Mouse (Mus musculus) midbrain, embryonic 12.5 days (tissue): ENCODE measurements around the gene Kcnh2. TPM values are rescaled to one million over a fixed set of nuclear protein-coding genes. Genes with fewer than 3 reads are reported as not detected.

Experiments used
- ATAC-seq: fragments of 200-750 bp; cut with Nextera tagmentation; 2 replicates; pipeline ENCODE4 v1.8.0; 2017; ENCODE audit warnings: low read depth, moderate TSS enrichment, moderate library complexity; ENCODE audit not compliant: low FRiP score
- H3K27ac ChIP-seq: fragments of 300-500 bp; sonication (generic); replicated peaks from 2 replicates; pipeline ENCODE4 v1.5.1; 2016; ENCODE audit warnings: mild to moderate bottlenecking
- H3K27me3 ChIP-seq: fragments of 300-500 bp; sonication (generic); 2 replicates; pipeline ENCODE4 v1.6.1; 2016; ENCODE audit warnings: mild to moderate bottlenecking
- H3K36me3 ChIP-seq: fragments of 300-500 bp; sonication (generic); 2 replicates; pipeline ENCODE4 v1.6.1; 2016
- H3K4me1 ChIP-seq: fragments of 300-500 bp; sonication (generic); 2 replicates; pipeline ENCODE4 v1.6.1; 2016
- H3K4me2 ChIP-seq: fragments of 300-500 bp; sonication (generic); replicated peaks from 2 replicates; pipeline ENCODE4 v1.6.1; 2016; ENCODE audit warnings: mild to moderate bottlenecking, moderate library complexity
- H3K4me3 ChIP-seq: fragments of 300-500 bp; sonication (generic); 2 replicates; pipeline ENCODE4 v1.5.1; 2016; ENCODE audit warnings: mild to moderate bottlenecking
- H3K9ac ChIP-seq: fragments of 300-500 bp; sonication (generic); replicated peaks from 2 replicates; pipeline ENCODE4 v1.6.1; 2016; ENCODE audit warnings: mild to moderate bottlenecking, moderate library complexity
- H3K9me3 ChIP-seq: fragments of 300-500 bp; sonication (generic); 2 replicates; pipeline ENCODE4 v1.6.1; 2016; ENCODE audit warnings: mild to moderate bottlenecking
- WGBS: fragments of 180-500 bp; shearing (Covaris S2); methylation state at CpG from one replicate; pipeline ENCODE4 v1.1.7; 2016; 5-methylcytosine and 5-hydroxymethylcytosine counted together
- polyA plus RNA-seq: library from polyadenylated mRNA; unstranded; fragments of >200 nt; fragmentation: Nextera tagmentation; extraction: Ambion mirVana; gene quantifications from 2 replicates; pipeline ENCODE4 v1.2.1, GENCODE M21; 2016

Gene Kcnh2
- polyA plus RNA-seq, 1 experiment from 2014 or later: 18.0 TPM

DNA sequence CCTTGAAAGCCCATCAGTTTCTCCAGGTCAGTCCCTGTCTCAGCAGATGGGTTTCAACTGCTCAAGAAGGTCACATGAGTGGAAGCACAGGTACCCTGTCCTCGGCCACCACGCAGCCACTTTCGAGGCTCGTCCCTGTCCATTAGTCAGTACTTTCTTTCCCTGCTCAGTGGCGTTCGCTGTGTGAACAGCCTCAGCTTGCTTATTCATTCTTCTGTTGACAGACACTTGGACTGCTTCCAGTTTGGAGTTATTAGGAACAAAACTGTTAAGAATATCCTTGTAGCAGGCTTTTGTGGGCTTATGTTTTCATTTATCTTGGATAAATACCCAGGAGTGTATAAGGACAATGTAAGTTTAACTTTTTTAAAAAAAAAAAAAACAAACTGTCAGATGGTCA lies 22.8 kb upstream of the Kcnh2 start:
- ATAC-seq: no peak
- Histone ChIP-seq H3K27me3 (no peaks in the 10 kb centered on the region), H3K4me3 (no peak overlapping the region), H3K4me2 (no peak overlapping the region), H3K9me3 (no peaks in the 10 kb centered on the region), H3K9ac (no peak overlapping the region), H3K27ac (no peak overlapping the region), H3K4me1 (no peaks in the 10 kb centered on the region), H3K36me3 (no peaks in the 10 kb centered on the region)
- WGBS: 77% methylated on average over 6 of the region's 6 CpGs

DNA sequence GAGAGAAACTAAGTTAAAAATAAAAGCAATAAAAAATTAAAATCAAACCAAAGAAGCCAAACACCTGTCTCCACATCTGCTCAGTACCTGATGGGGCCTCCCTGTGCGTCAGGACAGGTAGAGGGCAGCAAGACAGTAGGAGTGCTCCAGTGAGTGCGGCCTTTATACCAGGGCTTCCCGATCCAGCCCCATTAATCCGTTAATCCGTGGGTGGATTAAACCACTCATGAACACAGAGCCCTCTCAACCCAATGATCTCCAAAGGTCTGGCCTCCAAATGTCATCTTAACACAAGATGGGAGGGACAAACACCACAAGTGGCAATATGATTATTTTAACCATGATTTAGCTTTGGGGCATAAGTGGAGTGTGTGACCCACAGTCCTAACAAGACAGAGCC lies 22.4 kb upstream of the Kcnh2 start:
- no peaks in the 10 kb centered on the region for H3K36me3 ChIP-seq
- WGBS: 52% methylated on average over 5 of the region's 5 CpGs
- no peaks in the 10 kb centered on the region for H3K4me1 ChIP-seq

GRCm38 (mm10) chr5:24369767-24370166 lies 18.4 kb upstream of the Kcnh2 start:
- Histone ChIP-seq H3K4me2 (no peak overlapping the region), H3K27ac (no peak overlapping the region), H3K36me3 (no peaks in the 10 kb centered on the region), H3K4me1 (no peaks in the 10 kb centered on the region), H3K9ac (no peak overlapping the region), H3K9me3 (no peaks in the 10 kb centered on the region), H3K4me3 (no peak overlapping the region), H3K27me3 (no peaks in the 10 kb centered on the region)
- WGBS: 85% methylated on average over 9 of the region's 9 CpGs
- no peak for ATAC-seq

More for the DNA sequence above, 22.4 kb upstream of the Kcnh2 start:
- Histone ChIP-seq H3K27me3 (no peaks in the 10 kb centered on the region), H3K4me3 (no peak overlapping the region), H3K9me3 (no peaks in the 10 kb centered on the region), H3K27ac (no peak overlapping the region), H3K4me2 (no peak overlapping the region), H3K9ac (no peak overlapping the region)
- no peak for ATAC-seq

GRCm38 (mm10) chr5:24366426-24366825 lies 15.0 kb upstream of the Kcnh2 start:
- ATAC-seq: no peak
- 84% methylated on average over 9 of the region's 9 CpGs for WGBS
- H3K4me3 ChIP-seq: no peak overlapping the region
- H3K27me3 ChIP-seq: no peaks in the 10 kb centered on the region
- no peak overlapping the region for H3K4me2 ChIP-seq
- no peak overlapping the region for H3K9ac ChIP-seq
- no peaks in the 10 kb centered on the region for H3K4me1 ChIP-seq
- H3K36me3 ChIP-seq: no peaks in the 10 kb centered on the region
- H3K9me3 ChIP-seq: no peaks in the 10 kb centered on the region
- no peak overlapping the region for H3K27ac ChIP-seq

- no peaks in the 10 kb centered on the region for H3K36me3 ChIP-seq
- H3K4me2 ChIP-seq: no peak overlapping the region
- no peaks in the 10 kb centered on the region for H3K27me3 ChIP-seq
- no peaks in the 10 kb centered on the region for H3K9me3 ChIP-seq
- 55% methylated on average over 5 of the region's 5 CpGs for WGBS
- no peak overlapping the region for H3K4me3 ChIP-seq
- no peak overlapping the region for H3K9ac ChIP-seq
- no peaks in the 10 kb centered on the region; the same call in 1 of the 2 replicates for H3K4me1 ChIP-seq
- no peak overlapping the region for H3K27ac ChIP-seq
- no peak for ATAC-seq
These were observed 14.1 kb upstream of the Kcnh2 start for GRCm38 (mm10) chr5:24365528-24365927.

DNA sequence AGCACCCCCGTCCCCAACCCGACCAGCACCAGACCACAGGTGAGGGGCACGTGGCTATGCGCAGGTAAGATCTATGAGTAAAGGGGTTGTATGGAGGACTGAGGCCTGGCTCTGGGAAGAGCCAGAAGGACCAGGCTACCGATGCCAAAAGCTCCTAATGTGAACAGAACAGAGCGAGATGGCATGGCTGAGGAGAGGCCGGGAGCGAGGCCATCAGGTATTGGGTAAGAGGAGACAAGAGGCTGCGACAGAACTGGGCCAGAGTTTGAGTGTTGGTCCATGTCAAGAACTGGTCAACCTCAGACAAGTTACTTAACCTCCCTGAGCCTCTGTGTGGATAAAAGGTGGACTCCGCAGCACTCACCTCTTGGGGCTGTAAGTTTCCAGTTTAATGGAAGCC lies 13.6 kb upstream of the Kcnh2 start:
- Histone ChIP-seq H3K9me3 (no peaks in the 10 kb centered on the region), H3K4me3 (no peak overlapping the region), H3K27ac (no peak overlapping the region), H3K4me2 (no peak overlapping the region), H3K9ac (no peak overlapping the region), H3K36me3 (no peaks in the 10 kb centered on the region), H3K27me3 (no peaks in the 10 kb centered on the region), H3K4me1 (no peaks in the 10 kb centered on the region; the same call in 1 of the 2 replicates)
- no peak for ATAC-seq
- 88% methylated on average over 10 of the region's 10 CpGs for WGBS

DNA sequence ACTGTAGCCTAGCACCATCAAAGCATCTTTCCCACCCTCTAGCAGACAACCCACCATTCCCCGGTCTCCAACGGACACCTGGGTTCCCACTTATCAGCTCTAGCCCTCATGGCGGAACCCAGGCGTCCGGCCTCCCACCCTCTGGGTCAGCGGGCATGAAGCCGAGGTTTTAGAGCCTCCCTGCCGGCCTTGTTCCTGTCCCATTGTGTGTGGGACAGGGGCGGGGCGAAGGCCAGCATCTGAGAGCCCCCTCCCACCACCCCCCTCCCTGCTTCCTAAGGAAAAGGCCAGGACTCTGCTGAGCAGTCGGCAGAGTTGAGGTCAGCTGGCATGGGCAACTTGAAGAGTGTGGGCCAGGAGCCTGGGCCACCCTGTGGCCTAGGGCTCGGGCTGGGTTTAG lies 13.1 kb upstream of the Kcnh2 start, which contains the start of gene Nos3:
Gene Nos3 (plus strand): TSS at position 303 of the 400 bp plus-strand sequence.
- 35% methylated on average over 12 of the region's 12 CpGs for WGBS
- no peaks in the 10 kb centered on the region for H3K36me3 ChIP-seq
- ATAC-seq: no peak
- H3K4me1 ChIP-seq: no peaks in the 10 kb centered on the region; the same call in 1 of the 2 replicates
- no peak within 1 kb of the TSS for H3K9ac ChIP-seq
- H3K27me3 ChIP-seq: no peaks in the 10 kb centered on the region
- no peak within 1 kb of the TSS for H3K4me3 ChIP-seq
- H3K9me3 ChIP-seq: no peaks in the 10 kb centered on the region
- H3K27ac ChIP-seq: no peak within 1 kb of the TSS
- H3K4me2 ChIP-seq: no peak within 1 kb of the TSS

DNA sequence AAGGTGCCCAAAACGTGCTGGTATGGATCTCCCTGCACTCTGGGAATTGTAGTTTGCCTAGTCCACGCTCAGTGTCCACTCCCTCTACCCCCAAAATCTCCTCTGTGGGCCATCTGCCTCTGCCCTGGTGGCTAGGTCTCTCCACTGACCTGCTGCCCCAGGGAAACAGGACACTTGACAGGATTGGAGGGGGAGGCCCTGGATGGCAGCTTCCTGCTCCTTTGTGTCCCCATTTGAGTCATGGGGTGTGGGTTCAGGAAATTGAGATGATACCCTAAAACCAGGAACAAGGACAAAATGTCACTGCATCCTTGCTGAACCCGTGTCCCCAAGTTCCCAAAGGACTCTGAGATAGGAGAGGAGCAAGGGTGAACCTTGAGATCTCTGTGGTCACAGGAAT lies 12.7 kb upstream of the Kcnh2 start:
- Histone ChIP-seq H3K4me2 (no peak overlapping the region), H3K9ac (no peak overlapping the region), H3K4me3 (no peak overlapping the region), H3K4me1 (no peaks in the 10 kb centered on the region; the same call in 1 of the 2 replicates), H3K9me3 (no peaks in the 10 kb centered on the region), H3K36me3 (no peaks in the 10 kb centered on the region), H3K27ac (no peak overlapping the region), H3K27me3 (no peaks in the 10 kb centered on the region)
- no peak for ATAC-seq
- WGBS: 63% methylated on average over 3 of the region's 3 CpGs

DNA sequence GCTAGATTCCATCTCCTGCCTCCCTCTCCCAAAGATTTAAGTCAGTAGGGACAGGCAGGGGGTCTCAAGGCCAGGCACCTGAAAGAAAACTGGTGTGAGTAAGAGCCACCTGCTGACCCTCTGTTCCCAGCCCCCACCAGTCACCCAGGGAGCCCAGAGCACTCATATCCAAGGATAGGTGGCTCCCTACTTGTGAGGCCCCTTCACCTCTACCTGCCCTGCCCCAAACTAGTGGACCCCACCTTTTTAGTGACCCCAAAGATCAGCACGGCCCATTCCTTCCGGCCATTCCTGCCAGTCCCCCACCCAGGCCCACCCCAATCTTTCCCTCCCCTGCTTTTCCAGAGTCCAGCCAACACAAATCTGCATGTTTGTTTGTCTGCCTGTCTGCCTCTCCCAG lies 12.1 kb upstream of the Kcnh2 start:
- H3K9ac ChIP-seq: no peak overlapping the region
- 81% methylated on average over 2 of the region's 2 CpGs for whole genome bisulfite sequencing
- ATAC-seq: no peak

DNA sequence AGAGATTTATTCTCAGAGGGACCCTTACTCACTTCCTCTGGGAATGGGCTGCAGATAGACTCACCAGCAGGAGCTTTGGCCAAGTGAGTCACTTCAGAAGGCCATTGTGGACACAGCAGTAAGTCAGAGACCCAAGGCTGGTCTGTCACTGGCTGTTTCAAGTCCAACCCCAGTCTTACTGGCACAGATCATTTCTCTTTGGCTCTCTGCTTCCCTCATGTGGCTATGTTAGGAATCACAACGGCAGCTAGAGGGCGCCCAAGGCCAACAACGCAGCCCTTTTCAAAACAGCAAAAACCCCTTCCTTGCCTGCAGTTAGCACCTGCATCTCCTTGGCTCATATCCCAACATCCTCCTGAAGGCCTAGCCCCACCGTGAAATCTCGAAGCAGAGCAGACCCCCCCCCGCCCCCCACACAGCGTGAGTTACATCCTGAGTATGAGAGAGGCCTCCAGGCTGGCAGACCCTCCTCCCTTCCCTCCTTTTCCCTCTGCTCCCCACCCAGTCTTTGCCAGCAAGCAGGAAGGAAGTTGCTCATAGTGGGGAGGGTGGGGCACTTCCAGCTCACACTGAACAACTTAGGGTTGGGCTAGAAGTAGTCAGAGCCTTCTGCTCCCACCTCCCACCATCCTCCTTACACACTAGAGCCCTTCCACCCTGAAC lies 9.5 kb upstream of the Kcnh2 start:
- Histone ChIP-seq H3K4me3 (no peak overlapping the region), H3K27me3 (no peaks in the 10 kb centered on the region), H3K36me3 (no peaks in the 10 kb centered on the region), H3K4me2 (no peak overlapping the region), H3K27ac (no peak overlapping the region), H3K9ac (no peak overlapping the region), H3K4me1 (no peaks in the 10 kb centered on the region; the same call in 1 of the 2 replicates), H3K9me3 (no peaks in the 10 kb centered on the region)
- peak; percentile 45; the same call in 1 of the 2 replicates for ATAC-seq
- WGBS: 0% methylated on average over 7 of the region's 7 CpGs

More for the DNA sequence above, 12.1 kb upstream of the Kcnh2 start:
- Histone ChIP-seq H3K4me3 (no peak overlapping the region), H3K9me3 (no peaks in the 10 kb centered on the region), H3K27ac (no peak overlapping the region), H3K4me2 (no peak overlapping the region), H3K27me3 (no peaks in the 10 kb centered on the region), H3K36me3 (no peaks in the 10 kb centered on the region), H3K4me1 (no peaks in the 10 kb centered on the region; the same call in 1 of the 2 replicates)

GRCm38 (mm10) chr5:24357461-24357860 lies 6.1 kb upstream of the Kcnh2 start:
- H3K4me2 ChIP-seq: no peak overlapping the region
- peaks cover 11% of the 10 kb centered on the region for H3K27me3 ChIP-seq
- no peaks in the 10 kb centered on the region for H3K36me3 ChIP-seq
- H3K9ac ChIP-seq: no peak overlapping the region
- WGBS: 12% methylated on average over 7 of the region's 7 CpGs
- no peak for ATAC-seq
- no peak overlapping the region for H3K27ac ChIP-seq
- H3K9me3 ChIP-seq: no peaks in the 10 kb centered on the region
- no peak overlapping the region for H3K4me3 ChIP-seq
- peaks cover 21% of the 10 kb centered on the region for H3K4me1 ChIP-seq

DNA sequence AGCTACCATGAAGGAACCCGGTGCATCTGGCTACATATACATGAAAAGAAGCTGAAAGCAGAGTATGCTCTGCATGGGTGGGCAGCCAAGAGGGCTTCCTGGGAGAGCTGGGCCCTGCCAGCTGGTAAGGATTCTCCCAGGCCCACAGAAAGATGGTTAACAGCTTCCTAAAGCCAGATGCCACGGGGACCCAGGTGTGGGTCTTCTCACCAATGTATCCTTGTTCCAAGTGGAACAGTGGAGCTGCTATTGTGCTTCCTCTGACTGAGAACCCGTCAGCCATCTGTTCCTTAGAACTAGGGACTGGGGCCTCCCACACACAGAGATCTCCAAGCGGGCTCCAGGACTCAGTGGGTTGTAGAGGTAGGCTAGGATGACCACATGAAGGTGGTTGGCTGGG lies 5.4 kb upstream of the Kcnh2 start:
- no peak overlapping the region for H3K4me2 ChIP-seq
- H3K9me3 ChIP-seq: no peaks in the 10 kb centered on the region
- ATAC-seq: no peak
- no peaks in the 10 kb centered on the region for H3K36me3 ChIP-seq
- H3K27me3 ChIP-seq: peaks cover 11% of the 10 kb centered on the region
- H3K4me1 ChIP-seq: peaks cover 28% of the 10 kb centered on the region
- no peak overlapping the region for H3K27ac ChIP-seq
- no peak overlapping the region for H3K4me3 ChIP-seq
- H3K9ac ChIP-seq: no peak overlapping the region
- 57% methylated on average over 4 of the region's 4 CpGs for WGBS

DNA sequence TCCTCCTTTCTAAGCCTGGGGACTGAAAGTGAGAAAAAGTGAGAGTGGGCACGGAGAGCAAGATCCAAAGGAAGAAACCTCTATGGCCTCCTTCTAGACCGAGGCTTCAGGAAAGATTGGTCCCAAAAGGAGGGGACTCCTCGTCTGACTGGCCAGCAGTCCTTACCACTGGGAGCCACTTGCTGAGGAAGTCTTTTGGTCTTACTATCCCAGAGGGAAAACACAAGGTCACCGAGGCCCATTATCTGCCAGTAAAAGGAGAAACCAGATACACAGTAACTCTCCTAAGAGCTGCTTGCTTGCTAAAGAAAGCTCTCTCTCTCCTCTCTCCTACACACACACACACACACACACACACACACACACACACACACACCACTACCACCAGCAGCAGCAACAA lies 1.9 kb upstream of the Kcnh2 start:
- peaks cover 56% of the 10 kb centered on the region for H3K4me1 ChIP-seq
- no peaks in the 10 kb centered on the region for H3K36me3 ChIP-seq
- peak overlapping the region; percentile 99 for H3K4me2 ChIP-seq
- H3K9ac ChIP-seq: peak overlapping the region; percentile 54; the same call in 1 of the 2 replicates
- 33% methylated on average over 4 of the region's 4 CpGs for WGBS
- no peak for ATAC-seq
- peak overlapping the region; percentile 98 for H3K27ac ChIP-seq
- peaks cover 36% of the 10 kb centered on the region for H3K27me3 ChIP-seq
- H3K9me3 ChIP-seq: no peaks in the 10 kb centered on the region
- no peak overlapping the region for H3K4me3 ChIP-seq
